9 mouse cellular contexts compared by ENCODE assay signal in genomic region chr2:132751141-132752066, GRCm38 (mm10). TPM values are rescaled to one million over a fixed set of nuclear protein-coding genes. Genes with fewer than 3 reads are reported as not detected.
DNase-seq lines count a peak whose midpoint lies in the region; ATAC-seq and TF ChIP-seq lines count a peak whose summit lies in the region.
"Had no signal": no experiment of that assay in that cellular context is flagged by ENCODE, and none has a peak within 500 bp of the region (broad histone marks: within the 10 kb centered on the region; RNA-seq: fewer than 3 reads in every experiment).

No protein-coding gene starts in this region.

- H3K4me3 ChIP-seq in forebrain, embryonic 12.5 days (replicated peaks), result no peak overlapping the region
- H3K4me3 ChIP-seq in liver, embryonic 12.5 days, result no peak overlapping the region

- no peaks in the 10 kb centered on the region for H3K9me3 ChIP-seq in forebrain, embryonic 12.5 days
- H3K9me3 ChIP-seq in liver, embryonic 12.5 days (replicated peaks), result no peaks in the 10 kb centered on the region

- 42% methylated on average over 15 of the region's 15 CpGs for WGBS in forebrain, embryonic 12.5 days
- WGBS in liver, embryonic 12.5 days (ENCODE audit: insufficient replicate concordance), result 64% methylated on average over 15 of the region's 15 CpGs

- peak overlapping the region; percentile 33 for H3K4me2 ChIP-seq in forebrain, embryonic 12.5 days
- no peak overlapping the region for H3K4me2 ChIP-seq in liver, embryonic 12.5 days

- intact Hi-C loops in left cerebral cortex, postnatal 14 days (cut with DNase I), result loop anchor here (5.0 kb wide), 1 partner anchor 34 kb away; no protein-coding TSS in a partner anchor

- peak; percentile 88 for ATAC-seq in forebrain, embryonic 12.5 days (ENCODE audit: low FRiP score)
- no peak for ATAC-seq in liver, embryonic 12.5 days
- ATAC-seq in monocyte, adult 5-6 weeks (replicated peaks; ENCODE audit: insufficient number of reproducible peaks, low FRiP score, low TSS enrichment, poor library complexity, severe bottlenecking), result no peak

- H3K36me3 ChIP-seq in forebrain, embryonic 12.5 days (replicated peaks), result no peaks in the 10 kb centered on the region
- H3K36me3 ChIP-seq in liver, embryonic 12.5 days, result no peaks in the 10 kb centered on the region

- TF ChIP-seq CTCF in brain, embryonic 14.5 days (IDR thresholded peaks at IDR 0.05; ENCODE audit: borderline replicate concordance, extremely low read depth, insufficient read depth, insufficient read length), result no peak

- H3K27me3 ChIP-seq in forebrain, embryonic 12.5 days, result no peaks in the 10 kb centered on the region
- H3K27me3 ChIP-seq in liver, embryonic 12.5 days (replicated peaks), result no peaks in the 10 kb centered on the region

- peak overlapping the region; percentile 94 for H3K27ac ChIP-seq in forebrain, embryonic 12.5 days
- H3K27ac ChIP-seq in liver, embryonic 12.5 days, result no peak overlapping the region

- TF ChIP-seq POLR2A in brain, embryonic 14.5 days (IDR thresholded peaks at IDR 0.05; ENCODE audit: borderline replicate concordance, extremely low read depth, insufficient read depth, insufficient read length, poor library complexity, severe bottlenecking), result no peak

- peaks cover 19% of the 10 kb centered on the region for H3K4me1 ChIP-seq in forebrain, embryonic 12.5 days
- H3K4me1 ChIP-seq in liver, embryonic 12.5 days, result no peaks in the 10 kb centered on the region

- H3K9ac ChIP-seq in forebrain, embryonic 12.5 days, result no peak overlapping the region
- H3K9ac ChIP-seq in liver, embryonic 12.5 days, result no peak overlapping the region

- peak; percentile 19 to 68 for DNase-seq in frontal cortex, adult 2 months (ENCODE audit: extremely low spot score in 1 of 2, low spot score in 1 of 2)
- no peak for DNase-seq in frontal cortex, postnatal 14 days (ENCODE audit: low spot score in 2 of 2)
- DNase-seq in brain, embryonic 14.5 days (ENCODE audit: low read depth), result peak; percentile 92
- DNase-seq in left cerebral cortex, postnatal 14 days (ENCODE audit: low spot score in 2 of 2), result peak; percentile 43 to 66
- DNase-seq in urinary bladder, postnatal 14 days (ENCODE audit: low spot score), result no peak

RNA-seq across cellular contexts. Expression of gene Chgb, which starts 29.7 kb away (rescaled TPM):
- 237 and 239 TPM in 2 replicates for polyA plus RNA-seq in frontal cortex, adult 2 months (2012; rRNA removed)
- 18.2 and 44.1 TPM in 2 replicates for polyA plus RNA-seq in brain, embryonic 14.5 days (2012; rRNA removed)
- polyA plus RNA-seq in forebrain, embryonic 12.5 days (2016; fragmentation: Nextera tagmentation; extraction: Ambion mirVana), result 18.5 and 19.4 TPM in 2 replicates
- 100 to 1,000 TPM; 230 to 242 TPM for total RNA-seq in left cerebral cortex, postnatal 14 days (2021)
- polyA plus RNA-seq in liver, embryonic 12.5 days (2016; fragmentation: Nextera tagmentation; extraction: Ambion mirVana), result 0.10 TPM in 1 of 2 replicates, not detected in the other
- total RNA-seq in monocyte, adult 5-6 weeks (2017), result not detected in 3 replicates
- total RNA-seq: hematopoietic stem cell, adult 5-6 weeks had no signal

Comparison
In these comparisons a context has a peak if more than half of its experiments do, and no peak if none do; other contexts are left out.
1. DNase-seq: peak in frontal cortex, adult 2 months (2 of 2), brain, embryonic 14.5 days (single experiment) and left cerebral cortex, postnatal 14 days (2 of 2); none in frontal cortex, postnatal 14 days (0 of 2) and urinary bladder, postnatal 14 days (single experiment).
2. RNA of gene Chgb, which starts 29.7 kb away (polyA plus RNA-seq): 237 to 239 TPM in frontal cortex, adult 2 months, 18.2 to 44.1 TPM in brain, embryonic 14.5 days and 18.5 to 19.4 TPM in forebrain, embryonic 12.5 days; 0.10 TPM in liver, embryonic 12.5 days; every median in the first group is over 10 times any median in the second.